Mouse (Mus musculus) G1E (cell line): Measurements from ENCODE around the gene Klhl42. TPM values are rescaled to one million over a fixed set of nuclear protein-coding genes. Genes with fewer than 3 reads are reported as not detected.

Experiments used
- ATAC-seq: 2 replicates; pipeline ENCODE4 v1.8.0; 2016; ENCODE audit warnings: mild to moderate bottlenecking; ENCODE audit not compliant: insufficient number of reproducible peaks, poor library complexity, low FRiP score, severe bottlenecking; ENCODE audit errors: extremely low read depth
- DNase-seq: peaks from one replicate; pipeline ENCODE4 v3.0.0; 2012; ENCODE audit warnings: low spot score
- H3K27me3 ChIP-seq: 2 replicates; pipeline ENCODE4 v1.6.1; 2012; ENCODE audit warnings: mild to moderate bottlenecking, low read length, inconsistent platforms; ENCODE audit not compliant: insufficient read depth
- H3K36me3 ChIP-seq: replicated peaks from 2 replicates; pipeline ENCODE3; 2012; ENCODE audit warnings: mild to moderate bottlenecking, inconsistent platforms
- H3K4me1 ChIP-seq: 2 replicates; pipeline ENCODE4 v1.6.1; 2012; ENCODE audit warnings: low read depth, low read length, inconsistent platforms, mixed read lengths; ENCODE audit not compliant: insufficient read depth
- H3K4me3 ChIP-seq: 2 replicates; pipeline ENCODE4 v1.5.1; 2012; ENCODE audit warnings: low read depth, mild to moderate bottlenecking, inconsistent platforms, low read length, moderate library complexity, mixed read lengths
- H3K9me3 ChIP-seq: replicated peaks from 2 replicates; pipeline ENCODE4 v1.6.1; 2012; ENCODE audit warnings: inconsistent platforms
- CTCF ChIP-seq: IDR thresholded peaks from 2 replicates; pipeline ENCODE4 v1.5.1; 2012; ENCODE audit warnings: low read depth, low read length, inconsistent platforms, mixed read lengths
- GATA1 ChIP-seq: IDR thresholded peaks from 2 replicates; pipeline ENCODE4 v1.6.1; 2012; ENCODE audit warnings: borderline replicate concordance, low read length, inconsistent platforms, mixed read lengths
- GATA2 ChIP-seq: IDR thresholded peaks from 2 replicates; pipeline ENCODE4 v1.6.1; 2012; ENCODE audit warnings: low read depth, low read length, inconsistent platforms, borderline replicate concordance
- POLR2AphosphoS5 ChIP-seq: IDR thresholded peaks from 2 replicates; pipeline ENCODE4 v1.6.1; 2012; ENCODE audit warnings: low read depth, low read length, inconsistent platforms; ENCODE audit not compliant: insufficient replicate concordance
- TAL1 ChIP-seq: conservative IDR thresholded peaks from 2 replicates; pipeline ENCODE4 v1.6.1; 2012; ENCODE audit warnings: low read depth, low read length, inconsistent platforms, mixed read lengths
- polyA plus RNA-seq: library from polyadenylated mRNA; stranded (reverse); fragments of >175 nt; gene quantifications from 2 replicates; pipeline ENCODE4 v1.2.3, GENCODE M21; 2012
- total RNA-seq, 2 experiments: library from RNA; stranded (forward) in 1 of 2; stranded (reverse) in 1 of 2; fragments of 200-1000 nt in 1 of 2; fragments of >200 nt in 1 of 2; fragmentation: Nextera tagmentation in 1 of 2; gene quantifications; 2 replicates each; pipeline ENCODE4 v1.2.3; 2014 to 2017

Klhl42 gene
- total and polyA plus RNA-seq, 3 experiments = 3.8 to 15.7 (median 8.0) TPM

DNA sequence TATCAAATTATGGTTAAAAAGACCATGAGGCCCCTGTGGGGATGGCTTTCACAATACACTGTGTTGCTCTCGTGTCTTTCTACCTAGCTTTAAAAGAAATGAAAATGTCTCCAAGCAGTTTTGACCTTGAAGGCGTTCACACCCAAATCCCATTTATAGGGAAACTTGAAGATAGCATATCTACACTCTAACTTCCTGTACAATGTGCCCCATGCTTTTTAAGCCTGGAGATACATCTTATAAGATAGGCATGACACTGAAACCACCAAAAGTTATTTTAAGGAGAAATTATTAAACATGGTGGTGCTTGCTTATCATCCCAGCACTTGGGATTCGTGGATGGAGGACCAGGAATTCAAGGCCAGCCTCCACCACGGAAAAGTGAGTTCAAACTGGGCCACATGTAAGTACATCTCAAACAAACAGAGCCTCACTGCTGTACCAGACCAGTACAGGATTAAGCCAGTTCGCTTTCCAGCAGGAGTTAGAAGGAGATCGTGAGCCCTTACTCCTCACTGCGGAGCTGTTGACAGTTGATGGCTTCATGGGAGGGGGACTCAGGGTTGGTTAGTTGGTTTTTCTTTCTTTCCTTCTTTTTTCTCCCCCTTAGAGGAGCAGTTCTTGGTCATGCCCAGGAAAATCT is 5.7 kb upstream of the Klhl42 start:
- peaks cover 45% of the 10 kb centered on the region for H3K36me3 ChIP-seq
- ATAC-seq = no peak
- H3K4me1 ChIP-seq = peaks cover 4% of the 10 kb centered on the region
- no peaks in the 10 kb centered on the region for H3K9me3 ChIP-seq
- no peaks in the 10 kb centered on the region for H3K27me3 ChIP-seq
- no peak overlapping the region for H3K4me3 ChIP-seq
- no peak for TF ChIP-seq GATA1
- no peak for TF ChIP-seq CTCF
- TF ChIP-seq GATA2 = no peak
- no peak for TF ChIP-seq TAL1
- TF ChIP-seq POLR2AphosphoS5 = no peak
- DNase-seq = no peak

DNA sequence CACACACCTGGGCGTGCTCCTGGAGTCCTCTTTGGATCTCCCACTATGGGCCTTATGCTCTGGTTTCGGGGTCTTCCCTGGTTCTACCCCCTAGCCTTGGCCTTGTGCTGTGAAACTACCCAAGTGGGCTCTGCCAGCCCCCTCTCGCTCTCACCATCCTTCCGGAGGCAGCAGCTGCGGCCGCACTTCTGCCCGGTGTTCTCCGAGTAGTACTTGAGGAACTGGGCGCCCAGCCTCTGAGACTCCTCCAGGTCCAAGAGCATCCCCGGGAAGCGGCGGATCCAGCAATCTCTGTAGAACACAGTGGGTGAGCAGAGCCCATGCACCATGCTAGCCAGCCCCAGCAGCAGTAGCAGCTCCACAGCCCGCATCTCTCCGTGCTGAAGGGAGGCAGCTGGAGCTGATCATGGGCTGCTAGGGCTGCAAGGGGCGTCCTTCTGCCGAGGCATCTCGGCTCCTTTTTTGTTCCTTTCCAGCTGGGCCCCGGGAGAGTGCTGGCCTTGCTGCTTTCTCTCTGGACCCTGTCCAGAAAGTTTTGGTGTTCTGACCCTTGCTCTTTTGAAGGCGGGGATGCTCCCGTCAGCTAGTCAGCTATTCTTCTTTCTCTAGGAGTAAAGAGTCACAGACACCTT is 4.5 kb upstream of the Klhl42 start, which contains the start of gene Mansc4:
Gene Mansc4, minus strand, starts transcription at position 439 of the 632 bp plus-strand sequence.
- DNase-seq = no peak
- no peak for ATAC-seq
- Histone ChIP-seq H3K9me3 (no peaks in the 10 kb centered on the region), H3K4me1 (peaks cover 14% of the 10 kb centered on the region), H3K27me3 (no peaks in the 10 kb centered on the region), H3K4me3 (no peak within 1 kb of the TSS), H3K36me3 (peaks cover 33% of the 10 kb centered on the region)
- no peak for TF ChIP-seq TAL1
- TF ChIP-seq POLR2AphosphoS5 = no peak
- no peak for TF ChIP-seq GATA1
- TF ChIP-seq CTCF = no peak
- no peak for TF ChIP-seq GATA2

DNA sequence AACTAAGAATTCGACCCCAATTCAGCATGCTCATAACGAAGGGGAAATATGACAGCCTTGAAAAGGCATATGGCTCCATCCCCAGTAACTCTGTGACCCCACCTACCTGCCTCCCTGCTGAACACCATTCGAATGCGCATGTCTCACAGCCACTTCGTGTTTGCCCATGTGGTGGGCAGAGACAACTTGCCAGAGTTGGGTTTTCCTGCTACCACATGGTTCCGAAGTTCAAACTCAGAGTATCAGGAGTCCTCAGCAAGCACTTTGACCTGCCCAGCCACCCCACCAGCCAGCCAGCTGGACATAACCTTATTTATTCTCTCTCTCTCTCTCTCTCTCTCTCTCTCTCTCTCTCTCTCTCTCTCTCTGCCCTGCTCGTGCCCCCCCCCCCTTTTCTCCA is 3.4 kb upstream of the Klhl42 start:
- H3K4me3 ChIP-seq = no peak overlapping the region
- no peak for DNase-seq
- ATAC-seq = no peak
- TF ChIP-seq POLR2AphosphoS5 (no peak), GATA1 (no peak), GATA2 (no peak), TAL1 (no peak), CTCF (no peak)
- no peaks in the 10 kb centered on the region for H3K27me3 ChIP-seq
- peaks cover 21% of the 10 kb centered on the region for H3K4me1 ChIP-seq
- H3K9me3 ChIP-seq = no peaks in the 10 kb centered on the region
- H3K36me3 ChIP-seq = peaks cover 38% of the 10 kb centered on the region

- no peak for ATAC-seq
Observed at GRCm38 (mm10) chr6:147088517-147088916, 2.7 kb upstream of the Klhl42 start.

GRCm38 (mm10) chr6:147090191-147090590 is 988 bp upstream of the Klhl42 start:
- H3K9me3 ChIP-seq = no peaks in the 10 kb centered on the region
- peaks cover 40% of the 10 kb centered on the region for H3K4me1 ChIP-seq
- H3K36me3 ChIP-seq = peaks cover 40% of the 10 kb centered on the region
- H3K27me3 ChIP-seq = no peaks in the 10 kb centered on the region
- H3K4me3 ChIP-seq = peak overlapping the region; percentile 100; the same call in 1 of the 2 replicates
- no peak for ATAC-seq
- no peak for TF ChIP-seq GATA2
- no peak for TF ChIP-seq GATA1
- TF ChIP-seq CTCF = no peak
- no peak for TF ChIP-seq POLR2AphosphoS5
- no peak for TF ChIP-seq TAL1
- DNase-seq = no peak

More at GRCm38 (mm10) chr6:147088517-147088916, 2.7 kb upstream of the Klhl42 start:
- Histone ChIP-seq H3K27me3 (no peaks in the 10 kb centered on the region), H3K9me3 (no peaks in the 10 kb centered on the region), H3K4me3 (no peak overlapping the region), H3K4me1 (peaks cover 27% of the 10 kb centered on the region), H3K36me3 (peaks cover 38% of the 10 kb centered on the region)
- no peak for DNase-seq
- TF ChIP-seq POLR2AphosphoS5 = no peak
- TF ChIP-seq GATA1 = no peak
- no peak for TF ChIP-seq CTCF
- no peak for TF ChIP-seq GATA2
- no peak for TF ChIP-seq TAL1

DNA sequence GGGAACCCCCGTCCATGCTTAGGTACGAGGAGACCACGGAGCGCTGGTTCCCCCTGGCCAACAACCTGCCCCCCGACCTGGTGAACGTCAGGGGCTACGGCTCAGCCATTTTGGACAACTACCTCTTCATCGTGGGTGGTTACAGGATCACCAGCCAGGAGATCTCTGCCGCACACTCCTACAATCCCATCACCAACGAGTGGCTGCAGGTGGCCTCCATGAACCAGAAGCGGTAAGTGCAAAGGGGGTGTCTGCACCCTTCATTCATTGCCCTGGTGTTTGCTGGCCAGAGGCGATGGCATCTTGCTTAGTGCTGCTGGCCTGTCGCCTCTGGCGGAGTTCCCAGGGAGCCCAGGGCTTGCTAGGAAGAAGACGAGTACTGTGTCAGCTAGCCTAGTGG is 957 bp downstream of the Klhl42 start:
- DNase-seq = peak; percentile 23
- H3K27me3 ChIP-seq = no peaks in the 10 kb centered on the region
- ATAC-seq = no peak
- H3K36me3 ChIP-seq = peaks cover 46% of the 10 kb centered on the region
- TF ChIP-seq GATA2 (no peak), TAL1 (no peak), CTCF (no peak), POLR2AphosphoS5 (no peak), GATA1 (no peak)
- peaks cover 3% of the 10 kb centered on the region; the same call in 1 of the 2 replicates for H3K9me3 ChIP-seq
- peaks cover 40% of the 10 kb centered on the region for H3K4me1 ChIP-seq
- peak overlapping the region; percentile 100 for H3K4me3 ChIP-seq
